Mouse (Mus musculus) urinary bladder, postnatal 36 days (tissue): ENCODE results near the gene Crybg1.
"Not testable (repeated sequence)": the region's sequence is repeated elsewhere in the genome, so short reads cannot be mapped to it uniquely, and the experiment has no call there.

Source experiments
- DNase-seq, 2 experiments: peaks; one replicate each; pipeline ENCODE4 v3.0.0; 2022; ENCODE audit warnings: low spot score in 2 of 2, mixed read lengths in 1 of 2

Crybg1 gene

GRCm38 (mm10) chr10:43964943-43965342 lies 183.7 kb downstream of the Crybg1 start:
- DNase-seq: no peak

- peak; percentile 30 to 32 for DNase-seq
Observed at GRCm38 (mm10) chr10:43953942-43954341, 194.7 kb downstream of the Crybg1 start.

GRCm38 (mm10) chr10:43945435-43945834 lies 203.2 kb downstream of the Crybg1 start:
- DNase-seq: no peak

GRCm38 (mm10) chr10:43943736-43944135 lies 204.9 kb downstream of the Crybg1 start:
- DNase-seq: no peak

- no peak for DNase-seq
Observed at GRCm38 (mm10) chr10:43939136-43939662, 209.5 kb downstream of the Crybg1 start.

GRCm38 (mm10) chr10:43928596-43928995 lies 220.1 kb downstream of the Crybg1 start:
- DNase-seq: no peak

GRCm38 (mm10) chr10:43927736-43928135 lies 220.9 kb downstream of the Crybg1 start:
- no peak for DNase-seq

- not testable (repeated sequence) for DNase-seq
Observed at GRCm38 (mm10) chr10:43925776-43926175, 222.9 kb downstream of the Crybg1 start.

GRCm38 (mm10) chr10:43923096-43923495 lies 225.6 kb downstream of the Crybg1 start:
- DNase-seq: no peak

- DNase-seq: peak; percentile 73 to 76
Observed at GRCm38 (mm10) chr10:43918696-43919608, 229.7 kb downstream of the Crybg1 start.

- DNase-seq: no peak
Observed at GRCm38 (mm10) chr10:43916737-43917136, 231.9 kb downstream of the Crybg1 start.

GRCm38 (mm10) chr10:43916181-43916580 lies 232.5 kb downstream of the Crybg1 start:
- no peak for DNase-seq

- no peak for DNase-seq
Observed at GRCm38 (mm10) chr10:43912236-43912635, 236.4 kb downstream of the Crybg1 start.

GRCm38 (mm10) chr10:43910873-43911142 lies 237.8 kb downstream of the Crybg1 start:
- DNase-seq: no peak

- no peak for DNase-seq
Observed at GRCm38 (mm10) chr10:43910032-43910872, 238.4 kb downstream of the Crybg1 start.

GRCm38 (mm10) chr10:43904569-43904968 lies 244.1 kb downstream of the Crybg1 start:
- DNase-seq: no peak

GRCm38 (mm10) chr10:43901578-43902194 lies 247.0 kb downstream of the Crybg1 start, which contains the start of the genes Qrsl1 and Rtn4ip1:
Gene Qrsl1, minus strand, starts transcription at chr10:43901745.
Gene Rtn4ip1, plus strand, starts transcription at chr10:43901807.
- DNase-seq: peak; percentile 92 to 95

- DNase-seq: no peak
Observed at GRCm38 (mm10) chr10:43900883-43901570, 247.6 kb downstream of the Crybg1 start.
